Mouse (Mus musculus) small intestine, adult 2 months (tissue): Measurements from ENCODE around the gene Mup18.
"Not testable (repeated sequence)": the region's sequence is repeated elsewhere in the genome, so short reads cannot be mapped to it uniquely, and the experiment has no call there.

Source experiments
- CTCF ChIP-seq: fragments of 200-500 bp; IDR thresholded peaks from 2 replicates; pipeline ENCODE4 v1.5.1; 2012; ENCODE audit warnings: low read depth, mild to moderate bottlenecking, control low read depth, inconsistent platforms, low read length, moderate library complexity, mixed read lengths; ENCODE audit not compliant: insufficient replicate concordance, insufficient read length; ENCODE audit errors: extremely low read depth
- POLR2A ChIP-seq: fragments of 200-500 bp; IDR thresholded peaks from 2 replicates; pipeline ENCODE4 v1.6.1; 2012; ENCODE audit warnings: low read depth, mild to moderate bottlenecking, control low read depth, inconsistent platforms, low read length, moderate library complexity

GRCm38 (mm10) chr4:61674036-61674435, at the start of gene Mup18:
- not testable (repeated sequence) for TF ChIP-seq POLR2A, CTCF
